Mouse (Mus musculus) heart, postnatal 14 days (tissue): ENCODE measurements around the gene Icmt. TPM values are rescaled to one million over a fixed set of nuclear protein-coding genes. Genes with fewer than 3 reads are reported as not detected.
A peak's percentile ranks its signal among the peaks of the same experiment; 100 is the strongest.

Experiments
- DNase-seq, 2 experiments: peaks; one replicate each; pipeline ENCODE4 v3.0.0; 2021 to 2022
- intact Hi-C: fragments of 180-260 bp; cut with DNase I; formaldehyde crosslinking; loops from one replicate; pipeline ENCODE4 v1.15.1; 2025
- total RNA-seq, 2 experiments: library from RNA; stranded (reverse); gene quantifications; 2 replicates each; pipeline ENCODE4 v1.2.3; 2021

Icmt gene
- total RNA-seq, 2 experiments from 2014 or later = 25.9 to 27.2 TPM

DNA sequence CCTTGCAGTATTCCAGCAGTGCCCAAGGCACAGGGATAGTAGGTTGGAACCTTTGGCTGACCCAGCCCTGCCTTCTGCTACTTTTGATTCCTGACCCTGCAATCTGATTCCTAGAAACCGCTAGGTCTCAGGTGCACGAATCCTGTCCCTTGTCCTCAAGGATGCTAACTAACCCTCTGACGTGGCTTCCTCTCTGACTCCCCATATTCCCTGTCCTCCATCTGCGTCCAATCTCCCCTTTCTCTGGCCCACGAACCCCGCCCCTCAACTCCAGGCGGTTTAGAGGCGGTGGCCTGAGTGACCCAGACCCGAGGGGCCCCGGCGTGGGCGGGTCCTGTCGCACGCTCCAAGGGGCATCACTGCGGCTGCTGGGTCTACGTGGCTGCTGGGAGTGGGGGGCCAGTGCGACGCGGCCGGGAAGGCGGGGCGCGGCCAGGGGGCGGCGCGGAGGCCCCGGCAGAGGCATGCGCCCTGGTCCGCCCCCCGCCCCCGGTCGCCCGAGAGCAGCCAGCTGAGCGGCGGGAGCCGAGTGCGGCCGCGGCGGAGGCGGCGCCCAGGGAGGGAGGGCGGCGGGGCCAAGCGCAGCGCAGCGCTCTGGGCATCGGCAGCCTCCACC lies 23.3 kb upstream of the Icmt start, which contains the start of gene Gpr153:
Gpr153 (plus strand) TSS at position 612 of the 616 bp plus-strand sequence.
- DNase-seq = peak; percentile 78 to 83
- intact Hi-C loops = no loop called here

DNA sequence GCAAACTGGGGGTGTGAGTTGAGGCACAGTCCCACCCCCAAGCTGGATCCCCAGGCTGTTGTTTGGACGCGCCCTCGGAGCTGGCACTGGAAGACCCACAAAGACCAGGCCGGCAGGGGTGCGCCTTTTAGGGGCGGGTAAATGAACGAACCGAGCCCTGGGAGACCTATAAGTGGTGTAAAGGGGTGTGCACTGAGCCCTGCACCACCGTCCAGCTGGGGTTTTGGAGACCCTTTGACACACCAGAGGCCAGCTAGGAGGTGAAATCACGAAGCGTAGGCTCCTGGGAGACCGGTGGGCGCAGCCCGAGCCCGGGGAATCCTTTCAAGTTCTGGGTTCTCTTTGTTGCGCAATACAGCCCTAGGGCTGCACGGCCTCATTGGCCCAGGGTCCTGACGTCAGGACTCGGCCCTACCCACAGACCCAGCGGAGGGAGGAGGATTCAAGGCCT lies 22.3 kb upstream of the Icmt start:
- peak; percentile 48 to 61 for DNase-seq
- intact Hi-C loops = no loop called here

- peak in 1 of 2 experiments; percentile 62 for DNase-seq
- intact Hi-C loops = no loop called here
These were observed 20.4 kb upstream of the Icmt start for GRCm38 (mm10) chr4:152276389-152277347.

DNA sequence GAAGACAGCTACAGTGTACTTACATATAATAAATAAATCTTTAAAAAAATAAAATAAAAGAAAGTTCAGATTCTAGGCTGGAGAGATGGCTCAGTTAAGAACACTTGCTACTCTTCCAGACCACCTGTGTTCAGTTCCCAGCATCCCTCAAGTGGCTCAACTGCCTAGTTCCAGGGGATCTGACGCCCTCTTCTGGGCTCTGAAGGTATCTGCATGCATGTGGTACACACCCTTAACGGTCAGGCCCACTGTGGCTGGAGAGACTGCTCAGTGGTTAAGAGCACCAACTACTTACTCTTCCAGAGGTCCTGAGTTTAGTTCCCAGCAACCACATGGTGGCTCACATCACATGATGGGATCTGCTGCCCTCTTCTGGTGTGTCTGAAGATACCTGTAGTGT lies 19.1 kb upstream of the Icmt start:
- intact Hi-C loops = no loop called here
- no peak for DNase-seq

GRCm38 (mm10) chr4:152278986-152279385 lies 18.0 kb upstream of the Icmt start:
- intact Hi-C loops = no loop called here
- no peak for DNase-seq

- intact Hi-C loops = loop anchor here (10.0 kb wide), 1 partner anchor 297 kb away; the partner anchor contains the start of gene Thap3
- no peak for DNase-seq
These were observed 15.4 kb upstream of the Icmt start for GRCm38 (mm10) chr4:152281601-152282000.

GRCm38 (mm10) chr4:152282721-152283120 lies 14.3 kb upstream of the Icmt start:
- intact Hi-C loops = loop anchor here (10.0 kb wide), 1 partner anchor 298 kb away; the partner anchor contains the start of gene Thap3
- DNase-seq = no peak

DNA sequence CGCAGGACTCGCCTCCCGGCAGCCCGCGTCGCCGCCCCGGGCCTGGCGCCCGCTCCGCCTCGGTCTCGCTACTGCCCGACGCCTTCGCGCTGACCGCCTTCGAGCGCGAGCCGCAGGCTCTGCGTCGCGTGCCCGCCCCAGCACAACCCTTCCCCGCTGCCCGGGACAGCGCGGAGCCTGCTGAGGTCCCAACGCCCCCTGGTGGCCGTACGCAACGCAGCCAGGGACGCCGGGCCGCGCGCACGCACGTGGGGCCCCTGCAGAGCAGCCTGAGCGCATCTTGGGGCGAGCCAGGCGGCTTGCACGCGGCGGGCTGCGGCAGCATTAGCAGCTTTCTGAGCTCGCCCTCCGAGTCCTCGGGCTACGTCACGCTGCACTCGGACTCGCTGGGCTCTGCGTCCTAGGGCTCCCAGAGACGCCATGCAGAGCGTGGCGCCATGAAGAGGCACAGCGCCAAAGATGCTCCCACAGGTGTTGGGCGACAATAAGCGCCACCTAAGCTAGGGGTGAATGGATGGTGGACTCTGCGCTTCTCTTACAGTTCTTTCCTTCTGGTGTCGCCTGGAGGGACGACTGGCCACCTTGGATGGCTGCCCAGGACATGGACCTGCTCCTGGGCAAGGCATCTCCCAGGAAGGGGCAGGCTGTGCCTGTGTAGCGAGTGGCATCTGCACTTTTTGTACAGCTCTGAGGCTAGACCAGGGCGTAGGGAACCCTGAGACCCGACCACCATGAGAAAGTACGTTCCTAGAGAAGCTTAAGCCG lies 13.7 kb upstream of the Icmt start:
- intact Hi-C loops = loop anchor here (10.0 kb wide), 1 partner anchor 299 kb away; the partner anchor contains the start of gene Thap3
- peak; percentile 89 to 92 for DNase-seq

DNA sequence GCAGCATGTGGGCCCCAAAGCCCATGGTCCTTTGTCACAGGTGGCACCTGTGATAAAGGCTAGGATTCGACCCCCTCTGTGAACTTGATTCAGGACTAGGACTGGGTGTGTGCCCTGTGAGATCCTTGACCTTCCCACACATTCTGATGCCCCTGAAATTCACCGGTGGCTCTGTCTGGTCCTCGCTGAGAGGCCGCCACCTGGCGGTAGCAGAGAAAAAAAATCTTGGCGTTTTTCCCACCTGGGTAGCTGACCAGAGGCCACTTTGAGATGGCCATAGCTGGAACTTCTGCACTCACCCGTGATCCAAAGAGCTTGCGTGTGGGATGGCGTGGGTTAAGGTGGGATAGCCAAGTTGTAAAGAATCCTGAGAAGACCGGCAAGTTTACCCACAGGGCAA lies 11.5 kb upstream of the Icmt start:
- intact Hi-C loops = loop anchor here (1.0 to 10.0 kb wide), 3 partner anchors 71 to 301 kb away; partner anchors contain the start of gene Thap3
- DNase-seq = peak; percentile 73 to 78

DNA sequence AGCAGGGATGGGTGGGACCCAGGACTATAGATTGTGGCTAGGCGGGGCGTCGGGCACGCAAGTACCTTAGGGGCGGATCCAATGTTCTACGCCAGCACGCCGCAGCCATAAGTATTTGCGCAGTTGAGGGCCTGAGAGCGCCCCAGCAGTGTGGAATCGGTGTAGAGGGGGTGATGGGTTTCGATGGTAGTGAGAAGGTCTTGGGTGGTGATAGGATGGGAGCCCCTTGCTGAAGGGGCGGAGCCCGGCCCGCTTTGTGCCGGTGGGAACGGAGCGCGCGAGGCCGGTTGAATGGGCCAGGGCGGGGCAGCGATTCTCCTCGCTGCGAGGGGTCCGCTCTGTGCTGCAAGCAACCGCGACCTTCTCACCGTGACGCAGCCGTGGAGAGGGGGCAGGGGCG lies 10.8 kb upstream of the Icmt start:
- intact Hi-C loops = loop anchor here (10.0 kb wide), 1 partner anchor 301 kb away; the partner anchor contains the start of gene Thap3
- DNase-seq = no peak

DNA sequence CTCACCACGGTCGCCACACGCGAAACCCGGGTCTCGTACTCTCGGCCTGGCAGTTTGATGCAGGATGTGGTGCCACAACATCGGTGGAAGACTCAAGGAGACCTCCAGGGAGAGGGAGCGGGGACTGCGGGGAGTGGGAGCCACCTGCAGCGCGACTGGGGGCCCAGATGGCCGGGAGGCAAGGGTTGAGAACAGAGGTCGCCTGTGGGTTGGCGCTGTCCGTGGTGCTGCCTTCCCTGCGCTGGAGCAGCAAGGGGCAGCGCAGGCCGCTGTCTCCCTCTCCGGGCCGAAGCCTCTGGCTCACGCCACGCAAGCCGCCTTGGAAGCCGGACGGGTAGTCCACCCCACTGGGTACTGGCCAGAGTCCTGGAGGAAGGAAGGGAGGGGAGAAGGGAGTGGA lies 10.1 kb upstream of the Icmt start:
- intact Hi-C loops = loop anchor here (10.0 kb wide), 1 partner anchor 302 kb away; the partner anchor contains the start of gene Thap3

GRCm38 (mm10) chr4:152287317-152288120 lies 9.5 kb upstream of the Icmt start:
- intact Hi-C loops = loop anchor here (10.0 kb wide), 1 partner anchor 303 kb away; the partner anchor contains the start of gene Thap3
- DNase-seq = no peak

More for the DNA sequence above, 10.1 kb upstream of the Icmt start:
- DNase-seq = peak; percentile 84 to 88

- intact Hi-C loops = loop anchor here (10.0 kb wide), 1 partner anchor 304 kb away; the partner anchor contains the start of gene Thap3
- DNase-seq = no peak
These were observed 8.6 kb upstream of the Icmt start for GRCm38 (mm10) chr4:152288398-152288945.

GRCm38 (mm10) chr4:152290385-152290784 lies 6.6 kb upstream of the Icmt start:
- intact Hi-C loops = no loop called here
- DNase-seq = no peak

DNA sequence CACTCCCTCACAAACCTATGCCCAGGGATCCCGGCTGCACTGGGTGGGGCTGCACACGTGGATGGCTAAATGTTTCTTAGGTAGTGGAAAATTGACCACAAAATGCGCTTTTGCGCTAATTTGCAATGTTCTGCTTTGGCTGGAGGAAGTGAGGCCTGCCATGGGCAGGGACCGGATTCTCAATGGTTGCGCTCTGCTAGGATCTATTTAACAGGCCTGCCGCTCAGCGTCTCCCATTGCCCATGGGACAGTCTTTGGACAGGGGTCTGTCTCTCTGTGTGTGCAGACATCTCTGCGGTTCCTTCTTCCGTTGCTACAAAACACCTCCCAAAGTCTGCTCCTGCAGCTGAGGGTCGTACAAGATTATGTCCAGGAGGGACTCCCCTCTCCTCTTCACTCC lies 6.0 kb upstream of the Icmt start:
- DNase-seq = no peak
- intact Hi-C loops = no loop called here

DNA sequence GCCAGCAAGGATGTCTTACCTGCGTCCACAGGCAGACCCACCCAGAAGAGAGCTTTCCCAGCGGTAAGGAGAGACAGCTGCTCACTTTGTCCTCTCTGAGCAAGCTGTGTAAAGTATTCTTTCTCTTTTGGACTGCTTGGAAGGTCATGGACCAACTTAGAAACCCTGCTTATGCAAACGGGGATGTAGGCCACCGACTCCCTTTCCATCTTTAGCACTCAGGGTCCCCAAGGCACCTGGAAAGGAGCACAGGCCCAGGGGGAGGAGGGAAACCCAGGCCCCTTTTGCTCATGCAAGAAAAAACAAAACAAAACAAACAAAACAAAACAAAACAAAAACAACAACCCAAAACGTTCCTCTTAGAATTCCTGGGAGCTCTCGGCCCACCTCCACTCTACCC lies 5.5 kb upstream of the Icmt start, which contains the start of gene Hes3:
Hes3 (minus strand) TSS at position 101 of the 400 bp plus-strand sequence.
- intact Hi-C loops = no loop called here
- DNase-seq = no peak

GRCm38 (mm10) chr4:152292102-152292765 lies 4.8 kb upstream of the Icmt start:
- DNase-seq = no peak
- intact Hi-C loops = no loop called here

- DNase-seq = no peak
- intact Hi-C loops = no loop called here
These were observed 2.7 kb upstream of the Icmt start for GRCm38 (mm10) chr4:152294188-152294929.
